In the genomic region with DNA sequence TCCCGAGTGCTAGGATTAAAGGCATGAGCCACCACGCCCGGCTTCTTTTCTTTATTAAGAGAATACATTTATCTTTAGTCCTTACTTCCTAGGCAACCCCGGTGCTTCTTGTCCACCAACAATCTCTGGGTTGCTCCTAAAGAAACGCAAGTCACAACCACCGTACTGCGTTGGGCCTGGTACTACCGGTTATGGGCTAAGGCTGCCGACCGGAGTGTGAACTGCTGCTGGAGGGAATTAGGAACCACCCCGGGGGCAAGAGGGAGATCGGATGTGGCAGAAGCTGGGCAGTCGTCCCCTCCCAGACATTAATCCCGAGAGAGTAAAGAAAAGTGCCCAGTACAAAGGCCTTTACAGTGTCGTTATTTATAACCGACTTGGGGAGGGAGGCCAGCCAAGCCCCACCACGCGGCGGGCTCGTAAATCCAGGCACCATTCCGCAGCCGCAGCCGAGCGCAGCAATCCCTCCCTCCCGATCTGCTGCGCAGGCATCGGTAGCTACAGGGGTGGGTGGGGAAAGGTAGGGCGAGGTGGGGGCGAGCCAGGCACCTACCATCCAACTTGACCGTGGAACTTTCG, we compare ENCODE assay signal across 8 mouse cellular contexts. TPM values are rescaled to one million over a fixed set of nuclear protein-coding genes. Genes with fewer than 3 reads are reported as not detected.
A peak's percentile ranks its signal among the peaks of the same experiment; 100 is the strongest.
DNase-seq lines count a peak whose midpoint lies in the region; ATAC-seq and TF ChIP-seq lines count a peak whose summit lies in the region.

No protein-coding gene starts in this region.

- no peaks in the 10 kb centered on the region for H3K27me3 ChIP-seq in ES-Bruce4 (ENCODE audit: control insufficient read depth, insufficient read depth, low read length, poor library complexity, severe bottlenecking)
- H3K27me3 ChIP-seq in hindbrain, embryonic 12.5 days: peaks cover 75% of the 10 kb centered on the region
- peaks cover 17% of the 10 kb centered on the region for H3K27me3 ChIP-seq in limb, embryonic 15.5 days

- peaks cover 3% of the 10 kb centered on the region for H3K4me1 ChIP-seq in ES-Bruce4 (ENCODE audit: control insufficient read depth, insufficient read depth, low read length)
- H3K4me1 ChIP-seq in hindbrain, embryonic 12.5 days: peaks cover 59% of the 10 kb centered on the region
- peaks cover 84% of the 10 kb centered on the region for H3K4me1 ChIP-seq in limb, embryonic 15.5 days

- TF ChIP-seq POLR2A in ES-Bruce4 (IDR thresholded peaks at IDR 0.05; ENCODE audit: insufficient read depth, low read length): no peak

- no peak for TF ChIP-seq CTCF in ES-Bruce4 (IDR thresholded peaks at IDR 0.05; ENCODE audit: low read depth, low read length)

- DNase-seq in embryo, embryonic 10.5 days (ENCODE audit: low spot score): peak; percentile 68
- DNase-seq in left cerebral cortex, adult 9 months (ENCODE audit: low spot score in 2 of 2): no peak
- DNase-seq in ovary, postnatal 10 days (ENCODE audit: low spot score): no peak
- no peak for DNase-seq in adrenal gland, postnatal 10 days

- no peaks in the 10 kb centered on the region for H3K36me3 ChIP-seq in ES-Bruce4 (ENCODE audit: control insufficient read depth, insufficient read depth, low read length, poor library complexity, severe bottlenecking)
- no peaks in the 10 kb centered on the region for H3K36me3 ChIP-seq in hindbrain, embryonic 12.5 days
- no peaks in the 10 kb centered on the region for H3K36me3 ChIP-seq in limb, embryonic 15.5 days

- peak overlapping the region; percentile 29 for H3K4me3 ChIP-seq in ES-Bruce4 (ENCODE audit: low read depth, low read length)
- peak overlapping the region; percentile 19 for H3K4me3 ChIP-seq in hindbrain, embryonic 12.5 days
- H3K4me3 ChIP-seq in limb, embryonic 15.5 days: peak overlapping the region; percentile 26

- H3K27ac ChIP-seq in ES-Bruce4 (ENCODE audit: insufficient read depth, low read length): no peak overlapping the region
- no peak overlapping the region for H3K27ac ChIP-seq in hindbrain, embryonic 12.5 days
- peak overlapping the region; percentile 71 for H3K27ac ChIP-seq in limb, embryonic 15.5 days

- no peak for ATAC-seq in hindbrain, embryonic 12.5 days (ENCODE audit: low FRiP score)
- ATAC-seq in limb, embryonic 15.5 days (ENCODE audit: insufficient number of reproducible peaks, low FRiP score, low TSS enrichment, low read depth): no peak
- no peak for ATAC-seq in megakaryocyte progenitor cell, adult 5-6 weeks (replicated peaks; ENCODE audit: poor library complexity)

- H3K4me2 ChIP-seq in hindbrain, embryonic 12.5 days (replicated peaks): peak overlapping the region; percentile 46
- peak overlapping the region; percentile 58 for H3K4me2 ChIP-seq in limb, embryonic 15.5 days

- peak overlapping the region; percentile 55; the same call in 1 of the 2 replicates for H3K9ac ChIP-seq in ES-Bruce4 (ENCODE audit: low read depth, poor library complexity, severe bottlenecking)
- 0 out of 2 replicates have a peak overlapping the region, but pooled peaks have one; percentile 32 for H3K9ac ChIP-seq in hindbrain, embryonic 12.5 days
- 0 out of 2 replicates have a peak overlapping the region, but pooled peaks have one; percentile 14 for H3K9ac ChIP-seq in limb, embryonic 15.5 days

- 2% methylated on average over 31 of the region's 31 CpGs for WGBS in hindbrain, embryonic 12.5 days
- WGBS in limb, embryonic 15.5 days: 4% methylated on average over 31 of the region's 31 CpGs

- no peaks in the 10 kb centered on the region for H3K9me3 ChIP-seq in ES-Bruce4 (replicated peaks; ENCODE audit: control insufficient read depth, insufficient read depth, low read length, poor library complexity, severe bottlenecking)
- no peaks in the 10 kb centered on the region for H3K9me3 ChIP-seq in hindbrain, embryonic 12.5 days (replicated peaks)
- H3K9me3 ChIP-seq in limb, embryonic 15.5 days: no peaks in the 10 kb centered on the region

- no peak for TF ChIP-seq EP300 in ES-Bruce4 (IDR thresholded peaks at IDR 0.05; ENCODE audit: insufficient read depth, low read depth, low read length)

RNA-seq across cellular contexts. Expression of gene Tmem200b, which starts 6.6 kb away (rescaled TPM):
- polyA plus RNA-seq in ES-Bruce4 (2011; ENCODE audit: insufficient read depth, insufficient read length, low read depth, missing spikeins): not detected in 2 replicates
- 0.92 and 1.3 TPM in 2 replicates for polyA plus RNA-seq in hindbrain, embryonic 12.5 days (2016; fragmentation: Nextera tagmentation; extraction: Ambion mirVana)
- polyA plus RNA-seq in limb, embryonic 15.5 days (2015; fragmentation: Nextera tagmentation; extraction: Ambion mirVana): 3.3 and 3.9 TPM in 2 replicates
- total RNA-seq in megakaryocyte progenitor cell, adult 5-6 weeks (2015): not detected in 2 replicates
- not detected in 2 replicates for total RNA-seq in megakaryocyte progenitor cell, adult 5-6 weeks (2017)
- total RNA-seq in adrenal gland, postnatal 10 days (2021): 1 to 10 TPM; 7.4 to 9.4 TPM

RNA-seq across cellular contexts. Expression of gene Srsf4, which starts 41.6 kb away (rescaled TPM):
- 71.4 and 74.5 TPM in 2 replicates for polyA plus RNA-seq in ES-Bruce4 (2011; ENCODE audit: insufficient read depth, insufficient read length, low read depth, missing spikeins)
- polyA plus RNA-seq in hindbrain, embryonic 12.5 days (2016; fragmentation: Nextera tagmentation; extraction: Ambion mirVana): 139 and 147 TPM in 2 replicates
- 97.7 and 99.5 TPM in 2 replicates for polyA plus RNA-seq in limb, embryonic 15.5 days (2015; fragmentation: Nextera tagmentation; extraction: Ambion mirVana)
- total RNA-seq in megakaryocyte progenitor cell, adult 5-6 weeks (2015): 36.1 and 42.4 TPM in 2 replicates
- total RNA-seq in megakaryocyte progenitor cell, adult 5-6 weeks (2017): 58.2 and 86.6 TPM in 2 replicates
- total RNA-seq in adrenal gland, postnatal 10 days (2021): 10 to 100 TPM; 65.9 to 68.7 TPM
